Mouse (Mus musculus) regulatory T cell (primary cell): ENCODE data around the gene Armc9.

ENCODE experiments used
- in situ Hi-C: fragments of 300-600 bp; cut with MboI, MseI; formaldehyde crosslinking; loops from one replicate; pipeline ENCODE4 v1.15.1; 2025; ENCODE audit warnings: high pct_unique_total_duplicates

Armc9 gene

GRCm38 (mm10) chr1:86310536-86311310 lies 156.1 kb downstream of the Armc9 start:
- in situ Hi-C loops = no loop called here

- in situ Hi-C loops = no loop called here
These were observed 157.0 kb downstream of the Armc9 start for GRCm38 (mm10) chr1:86311467-86312005.

- in situ Hi-C loops = no loop called here
These were observed 157.7 kb downstream of the Armc9 start for GRCm38 (mm10) chr1:86312269-86312668.

GRCm38 (mm10) chr1:86313096-86313771 lies 158.7 kb downstream of the Armc9 start:
- in situ Hi-C loops = no loop called here

GRCm38 (mm10) chr1:86313772-86314125 lies 159.2 kb downstream of the Armc9 start:
- in situ Hi-C loops = no loop called here

- in situ Hi-C loops = no loop called here
These were observed 166.3 kb downstream of the Armc9 start for GRCm38 (mm10) chr1:86320822-86321413.
